Mouse (Mus musculus) limb, embryonic 11.5 days (tissue): ENCODE data around the gene Krt25. TPM values are rescaled to one million over a fixed set of nuclear protein-coding genes. Genes with fewer than 3 reads are reported as not detected.

Experiments
- ATAC-seq: fragments of 200-750 bp; cut with Nextera tagmentation; 2 replicates; pipeline ENCODE4 v1.8.0; 2017; ENCODE audit warnings: low read depth; ENCODE audit not compliant: insufficient number of reproducible peaks, low FRiP score, low TSS enrichment
- DNase-seq: peaks from one replicate; pipeline ENCODE4 v3.0.0-alpha.2; 2015; ENCODE audit warnings: low spot score
- H3K27ac ChIP-seq: fragments of 300-500 bp; sonication (generic); replicated peaks from 2 replicates; pipeline ENCODE4 v1.5.1; 2014; ENCODE audit warnings: low read depth, mild to moderate bottlenecking, low read length
- H3K27me3 ChIP-seq: fragments of 300-500 bp; sonication (generic); 2 replicates; pipeline ENCODE4 v1.6.1; 2014; ENCODE audit warnings: mild to moderate bottlenecking, low read length, mixed read lengths; ENCODE audit not compliant: control insufficient read depth, insufficient read depth
- H3K36me3 ChIP-seq: fragments of 300-500 bp; sonication (generic); 2 replicates; pipeline ENCODE4 v1.6.1; 2014; ENCODE audit warnings: mild to moderate bottlenecking, low read length, moderate library complexity, mixed read lengths; ENCODE audit not compliant: control insufficient read depth, insufficient read depth
- H3K4me1 ChIP-seq: fragments of 300-500 bp; sonication (generic); 2 replicates; pipeline ENCODE4 v1.6.1; 2014; ENCODE audit warnings: low read length, mixed read lengths; ENCODE audit not compliant: control insufficient read depth, insufficient read depth
- H3K4me2 ChIP-seq: fragments of 300-500 bp; sonication (generic); 2 replicates; pipeline ENCODE4 v1.6.1; 2014; ENCODE audit warnings: low read depth, mild to moderate bottlenecking, moderate library complexity; ENCODE audit not compliant: severe bottlenecking
- H3K4me3 ChIP-seq: fragments of 300-500 bp; sonication (generic); 2 replicates; pipeline ENCODE4 v1.5.1; 2014; ENCODE audit warnings: low read depth, low read length
- H3K9ac ChIP-seq: fragments of 300-500 bp; sonication (generic); 2 replicates; pipeline ENCODE4 v1.6.1; 2014; ENCODE audit warnings: mild to moderate bottlenecking, low read length
- H3K9me3 ChIP-seq: fragments of 300-500 bp; sonication (generic); 2 replicates; pipeline ENCODE4 v1.6.1; 2016; ENCODE audit warnings: low read length; ENCODE audit not compliant: control insufficient read depth
- WGBS: fragments of 180-500 bp; shearing (Covaris S2); extraction: QIAGEN DNeasy Blood & Tissue Kit; methylation state at CpG from one replicate; pipeline ENCODE4 v1.1.7; 2014; 5-methylcytosine and 5-hydroxymethylcytosine counted together
- polyA plus RNA-seq: library from polyadenylated mRNA; unstranded; fragments of >200 nt; fragmentation: Nextera tagmentation; extraction: Ambion mirVana; gene quantifications from 2 replicates; pipeline ENCODE4 v1.2.1, GENCODE M21; 2014

The Krt25 gene
- polyA plus RNA-seq, 1 experiment from 2014 or later: not detected

- H3K36me3 ChIP-seq: no peaks in the 10 kb centered on the region
- ATAC-seq: no peak
- H3K4me1 ChIP-seq: no peaks in the 10 kb centered on the region
- H3K9ac ChIP-seq: no peak overlapping the region
- H3K27ac ChIP-seq: no peak overlapping the region
- WGBS: 63% methylated on average over 5 of the region's 5 CpGs
- H3K4me3 ChIP-seq: no peak overlapping the region
- no peaks in the 10 kb centered on the region for H3K9me3 ChIP-seq
- H3K4me2 ChIP-seq: no peak overlapping the region
- H3K27me3 ChIP-seq: no peaks in the 10 kb centered on the region
- DNase-seq: peak; percentile 61
Measured at GRCm38 (mm10) chr11:99292846-99293245, 29.9 kb downstream of the Krt25 start.

- WGBS: 43% methylated on average over 11 of the region's 11 CpGs
- DNase-seq (no peak), ATAC-seq (peak; percentile 31; the same call in 1 of the 2 replicates)
- no peaks in the 10 kb centered on the region for H3K27me3 ChIP-seq
- no peaks in the 10 kb centered on the region for H3K4me1 ChIP-seq
- no peaks in the 10 kb centered on the region for H3K9me3 ChIP-seq
- H3K4me3 ChIP-seq: no peak within 1 kb of the TSS
- no peak within 1 kb of the TSS for H3K9ac ChIP-seq
- H3K36me3 ChIP-seq: no peaks in the 10 kb centered on the region
- H3K27ac ChIP-seq: no peak within 1 kb of the TSS
- H3K4me2 ChIP-seq: no peak within 1 kb of the TSS
Measured at GRCm38 (mm10) chr11:99284833-99285312, 37.9 kb downstream of the Krt25 start, which contains the start of gene Krt24. Gene Krt24, minus strand, starts transcription at chr11:99285262.

GRCm38 (mm10) chr11:99284011-99284410 is 38.7 kb downstream of the Krt25 start:
- H3K4me3 ChIP-seq: no peak overlapping the region
- H3K36me3 ChIP-seq: no peaks in the 10 kb centered on the region
- H3K4me1 ChIP-seq: no peaks in the 10 kb centered on the region
- no peak overlapping the region for H3K27ac ChIP-seq
- H3K27me3 ChIP-seq: no peaks in the 10 kb centered on the region
- H3K9me3 ChIP-seq: no peaks in the 10 kb centered on the region
- H3K9ac ChIP-seq: no peak overlapping the region
- no peak overlapping the region for H3K4me2 ChIP-seq
- DNase-seq (no peak), ATAC-seq (no peak)
- WGBS: 88% methylated on average over 5 of the region's 5 CpGs

GRCm38 (mm10) chr11:99283334-99283733 is 39.4 kb downstream of the Krt25 start:
- H3K9me3 ChIP-seq: no peaks in the 10 kb centered on the region
- no peaks in the 10 kb centered on the region for H3K4me1 ChIP-seq
- no peaks in the 10 kb centered on the region for H3K27me3 ChIP-seq
- no peak overlapping the region for H3K27ac ChIP-seq
- no peak overlapping the region for H3K9ac ChIP-seq
- H3K4me2 ChIP-seq: no peak overlapping the region
- WGBS: 54% methylated on average over 4 of the region's 4 CpGs
- H3K36me3 ChIP-seq: no peaks in the 10 kb centered on the region
- DNase-seq (no peak), ATAC-seq (no peak)
- no peak overlapping the region for H3K4me3 ChIP-seq

- Histone ChIP-seq H3K27ac (no peak overlapping the region), H3K36me3 (no peaks in the 10 kb centered on the region), H3K4me1 (no peaks in the 10 kb centered on the region), H3K27me3 (no peaks in the 10 kb centered on the region), H3K9ac (no peak overlapping the region), H3K4me3 (no peak overlapping the region), H3K4me2 (no peak overlapping the region), H3K9me3 (no peaks in the 10 kb centered on the region)
- ATAC-seq (no peak), DNase-seq (no peak)
- 72% methylated on average over 9 of the region's 9 CpGs for WGBS
Measured at GRCm38 (mm10) chr11:99281116-99281515, 41.6 kb downstream of the Krt25 start.

GRCm38 (mm10) chr11:99279986-99280385 is 42.8 kb downstream of the Krt25 start:
- H3K9me3 ChIP-seq: no peaks in the 10 kb centered on the region
- H3K36me3 ChIP-seq: no peaks in the 10 kb centered on the region
- no peaks in the 10 kb centered on the region for H3K4me1 ChIP-seq
- DNase-seq (no peak), ATAC-seq (no peak)
- H3K27ac ChIP-seq: no peak overlapping the region
- no peaks in the 10 kb centered on the region for H3K27me3 ChIP-seq
- 85% methylated on average over 5 of the region's 5 CpGs for WGBS
- H3K9ac ChIP-seq: no peak overlapping the region
- H3K4me3 ChIP-seq: no peak overlapping the region
- no peak overlapping the region for H3K4me2 ChIP-seq

GRCm38 (mm10) chr11:99276786-99277185 is 46.0 kb downstream of the Krt25 start:
- Histone ChIP-seq H3K27ac (no peak overlapping the region), H3K4me1 (no peaks in the 10 kb centered on the region), H3K9ac (no peak overlapping the region), H3K36me3 (no peaks in the 10 kb centered on the region), H3K4me2 (no peak overlapping the region), H3K4me3 (no peak overlapping the region), H3K9me3 (no peaks in the 10 kb centered on the region), H3K27me3 (no peaks in the 10 kb centered on the region)
- DNase-seq (no peak), ATAC-seq (no peak)
- 55% methylated on average over 7 of the region's 7 CpGs for WGBS

GRCm38 (mm10) chr11:99275624-99276023 is 47.1 kb downstream of the Krt25 start:
- no peak for DNase-seq
- H3K9me3 ChIP-seq: no peaks in the 10 kb centered on the region
- no peaks in the 10 kb centered on the region for H3K27me3 ChIP-seq
- 82% methylated on average over 6 of the region's 6 CpGs for WGBS
- no peaks in the 10 kb centered on the region for H3K4me1 ChIP-seq
- no peak overlapping the region for H3K27ac ChIP-seq
- no peak for ATAC-seq
- no peak overlapping the region for H3K4me2 ChIP-seq
- no peaks in the 10 kb centered on the region for H3K36me3 ChIP-seq
- H3K9ac ChIP-seq: no peak overlapping the region
- no peak overlapping the region for H3K4me3 ChIP-seq

GRCm38 (mm10) chr11:99272721-99273120 is 50.0 kb downstream of the Krt25 start:
- no peak overlapping the region for H3K4me3 ChIP-seq
- H3K27me3 ChIP-seq: no peaks in the 10 kb centered on the region
- H3K4me1 ChIP-seq: no peaks in the 10 kb centered on the region
- WGBS: 80% methylated on average over 4 of the region's 4 CpGs
- H3K9ac ChIP-seq: no peak overlapping the region
- no peak for ATAC-seq
- no peak overlapping the region for H3K27ac ChIP-seq
- no peaks in the 10 kb centered on the region for H3K9me3 ChIP-seq
- no peaks in the 10 kb centered on the region for H3K36me3 ChIP-seq
- DNase-seq: no peak
- no peak overlapping the region for H3K4me2 ChIP-seq
